Mouse (Mus musculus) kidney, embryonic 15.5 days (tissue): ENCODE measurements around the gene Fam57a. TPM values are rescaled to one million over a fixed set of nuclear protein-coding genes. Genes with fewer than 3 reads are reported as not detected.
A peak's percentile ranks its signal among the peaks of the same experiment; 100 is the strongest.

Source experiments
- ATAC-seq: fragments of 200-750 bp; cut with Nextera tagmentation; replicated peaks from 2 replicates; pipeline ENCODE4 v1.8.0; 2017; ENCODE audit warnings: moderate TSS enrichment; ENCODE audit not compliant: low FRiP score
- H3K27ac ChIP-seq: fragments of 300-500 bp; sonication (generic); 2 replicates; pipeline ENCODE4 v1.5.1; 2015; ENCODE audit warnings: mild to moderate bottlenecking, inconsistent platforms
- H3K27me3 ChIP-seq: fragments of 300-500 bp; sonication (generic); 2 replicates; pipeline ENCODE4 v1.6.1; 2015; ENCODE audit warnings: inconsistent platforms
- H3K36me3 ChIP-seq: fragments of 300-500 bp; sonication (generic); 2 replicates; pipeline ENCODE4 v1.6.1; 2015; ENCODE audit warnings: inconsistent platforms
- H3K4me1 ChIP-seq: fragments of 300-500 bp; sonication (generic); 2 replicates; pipeline ENCODE4 v1.6.1; 2015; ENCODE audit warnings: inconsistent platforms
- H3K4me2 ChIP-seq: fragments of 300-500 bp; sonication (generic); 2 replicates; pipeline ENCODE4 v1.6.1; 2015; ENCODE audit warnings: moderate library complexity, mild to moderate bottlenecking, inconsistent platforms
- H3K4me3 ChIP-seq: fragments of 300-500 bp; sonication (generic); replicated peaks from 2 replicates; pipeline ENCODE4 v1.5.1; 2015; ENCODE audit warnings: mild to moderate bottlenecking, inconsistent platforms
- H3K9ac ChIP-seq: fragments of 300-500 bp; sonication (generic); 2 replicates; pipeline ENCODE4 v1.6.1; 2015; ENCODE audit warnings: mild to moderate bottlenecking, inconsistent platforms
- H3K9me3 ChIP-seq: fragments of 300-500 bp; sonication (generic); replicated peaks from 2 replicates; pipeline ENCODE4 v1.6.1; 2016; ENCODE audit warnings: inconsistent platforms
- WGBS: fragments of 180-500 bp; shearing (Covaris S2); methylation state at CpG from one replicate; pipeline ENCODE4 v1.1.7; 2015; ENCODE audit warnings: mixed read lengths; 5-methylcytosine and 5-hydroxymethylcytosine counted together
- polyA plus RNA-seq: library from polyadenylated mRNA; unstranded; fragments of >200 nt; fragmentation: Nextera tagmentation; extraction: Ambion mirVana; gene quantifications from 2 replicates; pipeline ENCODE4 v1.2.1, GENCODE M21; 2015

Fam57a gene
- polyA plus RNA-seq, 1 experiment from 2014 or later, result 27.0 TPM

GRCm38 (mm10) chr11:76255431-76256001 is 76.0 kb downstream of the Fam57a start:
- 72% methylated on average over 4 of the region's 4 CpGs for WGBS
- H3K4me1 ChIP-seq, result peaks cover 27% of the 10 kb centered on the region
- no peak for ATAC-seq
- no peak overlapping the region for H3K4me2 ChIP-seq
- peak overlapping the region; percentile 37; the same call in 1 of the 2 replicates for H3K27ac ChIP-seq
- H3K4me3 ChIP-seq, result no peak overlapping the region
- H3K9ac ChIP-seq, result no peak overlapping the region
- H3K36me3 ChIP-seq, result peaks cover 49% of the 10 kb centered on the region
- no peaks in the 10 kb centered on the region for H3K9me3 ChIP-seq
- no peaks in the 10 kb centered on the region for H3K27me3 ChIP-seq

- 16% methylated on average over 5 of the region's 5 CpGs for WGBS
- no peak for ATAC-seq
Observed at GRCm38 (mm10) chr11:76256129-76256528, 76.7 kb downstream of the Fam57a start.

GRCm38 (mm10) chr11:76257386-76257785 is 77.9 kb downstream of the Fam57a start:
- Histone ChIP-seq H3K27ac (no peak overlapping the region), H3K4me1 (peaks cover 32% of the 10 kb centered on the region), H3K36me3 (peaks cover 56% of the 10 kb centered on the region), H3K4me2 (no peak overlapping the region), H3K27me3 (no peaks in the 10 kb centered on the region), H3K9ac (0 out of 2 replicates have a peak overlapping the region, but pooled peaks have one; percentile 7), H3K9me3 (no peaks in the 10 kb centered on the region), H3K4me3 (no peak overlapping the region)
- ATAC-seq, result no peak
- 64% methylated on average over 4 of the region's 4 CpGs for WGBS

More at GRCm38 (mm10) chr11:76256129-76256528, 76.7 kb downstream of the Fam57a start:
- no peak overlapping the region for H3K4me2 ChIP-seq
- peaks cover 30% of the 10 kb centered on the region for H3K4me1 ChIP-seq
- H3K4me3 ChIP-seq, result no peak overlapping the region
- H3K9me3 ChIP-seq, result no peaks in the 10 kb centered on the region
- H3K27ac ChIP-seq, result peak overlapping the region; percentile 37; the same call in 1 of the 2 replicates
- H3K9ac ChIP-seq, result no peak overlapping the region
- peaks cover 48% of the 10 kb centered on the region for H3K36me3 ChIP-seq
- no peaks in the 10 kb centered on the region for H3K27me3 ChIP-seq

GRCm38 (mm10) chr11:76258511-76258910 is 79.0 kb downstream of the Fam57a start:
- Histone ChIP-seq H3K36me3 (peaks cover 58% of the 10 kb centered on the region), H3K4me1 (peaks cover 42% of the 10 kb centered on the region), H3K4me2 (no peak overlapping the region), H3K9ac (no peak overlapping the region), H3K27ac (no peak overlapping the region), H3K27me3 (no peaks in the 10 kb centered on the region), H3K4me3 (no peak overlapping the region), H3K9me3 (no peaks in the 10 kb centered on the region)
- ATAC-seq, result no peak
- WGBS, result 86% methylated on average over 6 of the region's 6 CpGs

GRCm38 (mm10) chr11:76260208-76261050 is 81.0 kb downstream of the Fam57a start:
- Histone ChIP-seq H3K4me1 (peaks cover 40% of the 10 kb centered on the region), H3K27ac (no peak overlapping the region), H3K4me2 (no peak overlapping the region), H3K9me3 (no peaks in the 10 kb centered on the region), H3K36me3 (peaks cover 58% of the 10 kb centered on the region), H3K27me3 (no peaks in the 10 kb centered on the region), H3K4me3 (no peak overlapping the region), H3K9ac (no peak overlapping the region)
- 73% methylated on average over 10 of the region's 10 CpGs for WGBS
- ATAC-seq, result no peak

GRCm38 (mm10) chr11:76261224-76261623 is 81.8 kb downstream of the Fam57a start:
- Histone ChIP-seq H3K4me1 (peaks cover 32% of the 10 kb centered on the region), H3K36me3 (peaks cover 57% of the 10 kb centered on the region), H3K27me3 (no peaks in the 10 kb centered on the region), H3K9ac (no peak overlapping the region), H3K4me2 (no peak overlapping the region), H3K9me3 (no peaks in the 10 kb centered on the region), H3K27ac (no peak overlapping the region), H3K4me3 (no peak overlapping the region)
- ATAC-seq, result no peak
- WGBS, result 75% methylated on average over 12 of the region's 12 CpGs

- H3K27me3 ChIP-seq, result no peaks in the 10 kb centered on the region
- no peaks in the 10 kb centered on the region for H3K9me3 ChIP-seq
- no peak overlapping the region for H3K4me3 ChIP-seq
- H3K9ac ChIP-seq, result no peak overlapping the region
- no peak overlapping the region for H3K27ac ChIP-seq
- 15% methylated on average over 19 of the region's 19 CpGs for WGBS
- H3K36me3 ChIP-seq, result peaks cover 44% of the 10 kb centered on the region
- H3K4me1 ChIP-seq, result peaks cover 22% of the 10 kb centered on the region
- H3K4me2 ChIP-seq, result no peak overlapping the region
- ATAC-seq, result no peak
Observed at GRCm38 (mm10) chr11:76262611-76263351, 83.3 kb downstream of the Fam57a start.

Other genes with a start within 250 kb of the Fam57a start
- 13.8 and 14.5 TPM in 2 replicates for gene Rph3al, start 241.2 kb upstream of the Fam57a start, polyA plus RNA-seq
- 0.40 TPM in 1 of 2 replicates, not detected in the other for gene 1700016K19Rik, start 179.8 kb upstream of the Fam57a start, polyA plus RNA-seq
- 27.7 and 30.6 TPM in 2 replicates for gene Rflnb, start 151.9 kb upstream of the Fam57a start, polyA plus RNA-seq
- gene Vps53, start within 50 bp of the Fam57a start, polyA plus RNA-seq, result 36.6 and 41.7 TPM in 2 replicates
- 0.97 and 1.5 TPM in 2 replicates for gene Dbil5, start 37.9 kb downstream of the Fam57a start, polyA plus RNA-seq
- gene Gemin4, start 38.0 kb downstream of the Fam57a start, polyA plus RNA-seq, result 28.3 and 37.7 TPM in 2 replicates
- gene Mrm3, start 64.0 kb downstream of the Fam57a start, polyA plus RNA-seq, result 25.7 and 26.3 TPM in 2 replicates
- 141 and 144 TPM in 2 replicates for gene Glod4, start 64.1 kb downstream of the Fam57a start, polyA plus RNA-seq
- 30.2 and 33.1 TPM in 2 replicates for gene Nxn, start 219.5 kb downstream of the Fam57a start, polyA plus RNA-seq
- 105 and 111 TPM in 2 replicates for gene Timm22, start 227.3 kb downstream of the Fam57a start, polyA plus RNA-seq